Mouse (Mus musculus) embryonic facial prominence, embryonic 10.5 days (tissue): ENCODE results near the gene Dr1. TPM values are rescaled to one million over a fixed set of nuclear protein-coding genes. Genes with fewer than 3 reads are reported as not detected.
"Not testable (repeated sequence)": the region's sequence is repeated elsewhere in the genome, so short reads cannot be mapped to it uniquely, and the experiment has no call there.

Experiments
- DNase-seq: peaks from one replicate; pipeline ENCODE4 v3.0.0-alpha.2; 2017; ENCODE audit warnings: low spot score
- H3K27ac ChIP-seq: fragments of 300-500 bp; sonication (generic); replicated peaks from 2 replicates; pipeline ENCODE4 v1.5.1; 2016; ENCODE audit warnings: mild to moderate bottlenecking
- H3K27me3 ChIP-seq: fragments of 300-500 bp; sonication (generic); replicated peaks from 2 replicates; pipeline ENCODE4 v1.6.1; 2016; ENCODE audit warnings: low read depth, mild to moderate bottlenecking; ENCODE audit not compliant: poor library complexity, severe bottlenecking
- H3K36me3 ChIP-seq: fragments of 300-500 bp; sonication (generic); replicated peaks from 2 replicates; pipeline ENCODE4 v1.6.1; 2016; ENCODE audit warnings: mild to moderate bottlenecking, moderate library complexity
- H3K4me1 ChIP-seq: fragments of 300-500 bp; sonication (generic); 2 replicates; pipeline ENCODE4 v1.6.1; 2016
- H3K4me3 ChIP-seq: fragments of 300-500 bp; sonication (generic); 2 replicates; pipeline ENCODE4 v1.5.1; 2016; ENCODE audit warnings: mild to moderate bottlenecking, moderate library complexity
- H3K9me3 ChIP-seq: fragments of 300-500 bp; sonication (generic); 2 replicates; pipeline ENCODE4 v1.6.1; 2016; ENCODE audit warnings: mild to moderate bottlenecking
- WGBS: fragments of 180-500 bp; shearing (Covaris S2); methylation state at CpG from one replicate; pipeline ENCODE4 v1.1.7; 2016; 5-methylcytosine and 5-hydroxymethylcytosine counted together
- polyA plus RNA-seq: library from polyadenylated mRNA; unstranded; fragments of >200 nt; fragmentation: Nextera tagmentation; extraction: Ambion mirVana; gene quantifications from 2 replicates; pipeline ENCODE4 v1.2.1, GENCODE M21; 2016

Gene Dr1
- 44.0 and 46.1 TPM in 2 replicates for polyA plus RNA-seq

- Histone ChIP-seq H3K4me3 (peak within 1 kb of the TSS; percentile 94), H3K36me3 (peaks cover 18% of the 10 kb centered on the region), H3K4me1 (peaks cover 27% of the 10 kb centered on the region), H3K9me3 (no peaks in the 10 kb centered on the region), H3K27me3 (no peaks in the 10 kb centered on the region), H3K27ac (peak within 1 kb of the TSS; percentile 95)
- 4% methylated on average over 55 of the region's 55 CpGs for WGBS
- peak; percentile 93 for DNase-seq
Measured at GRCm38 (mm10) chr5:108268127-108269062, at the start of gene Dr1. TSS of gene Dr1 (plus strand) at chr5:108268897.

- Histone ChIP-seq H3K4me1 (no peaks in the 10 kb centered on the region), H3K36me3 (no peaks in the 10 kb centered on the region), H3K27me3 (no peaks in the 10 kb centered on the region), H3K9me3 (no peaks in the 10 kb centered on the region), H3K4me3 (no peak overlapping the region), H3K27ac (no peak overlapping the region)
- no peak for DNase-seq
Measured at GRCm38 (mm10) chr5:108224077-108224476, 44.6 kb upstream of the Dr1 start.

- Histone ChIP-seq H3K36me3 (no peaks in the 10 kb centered on the region), H3K27me3 (no peaks in the 10 kb centered on the region), H3K27ac (no peak overlapping the region), H3K4me3 (no peak overlapping the region), H3K9me3 (no peaks in the 10 kb centered on the region), H3K4me1 (no peaks in the 10 kb centered on the region)
- DNase-seq = no peak
Measured at GRCm38 (mm10) chr5:108226159-108226558, 42.5 kb upstream of the Dr1 start.

GRCm38 (mm10) chr5:108246314-108246765 lies 22.4 kb upstream of the Dr1 start:
- DNase-seq = no peak
- Histone ChIP-seq H3K27ac (no peak overlapping the region), H3K36me3 (no peaks in the 10 kb centered on the region), H3K4me1 (no peaks in the 10 kb centered on the region), H3K9me3 (no peaks in the 10 kb centered on the region), H3K27me3 (no peaks in the 10 kb centered on the region), H3K4me3 (no peak overlapping the region)
- 72% methylated on average over 3 of the region's 3 CpGs for WGBS

- H3K4me1 ChIP-seq = no peaks in the 10 kb centered on the region
- DNase-seq = no peak
- H3K27ac ChIP-seq = no peak overlapping the region
- H3K4me3 ChIP-seq = no peak overlapping the region
- no peaks in the 10 kb centered on the region for H3K27me3 ChIP-seq
- no peaks in the 10 kb centered on the region for H3K9me3 ChIP-seq
- 73% methylated on average over 2 of the region's 2 CpGs for WGBS
- H3K36me3 ChIP-seq = no peaks in the 10 kb centered on the region
Measured at GRCm38 (mm10) chr5:108250033-108250432, 18.7 kb upstream of the Dr1 start.

- H3K4me1 ChIP-seq = no peaks in the 10 kb centered on the region
- no peak overlapping the region for H3K4me3 ChIP-seq
- WGBS = 84% methylated on average over 5 of the region's 5 CpGs
- no peaks in the 10 kb centered on the region for H3K9me3 ChIP-seq
- no peaks in the 10 kb centered on the region for H3K27me3 ChIP-seq
- no peak overlapping the region for H3K27ac ChIP-seq
- H3K36me3 ChIP-seq = no peaks in the 10 kb centered on the region
- no peak for DNase-seq
Measured at GRCm38 (mm10) chr5:108255259-108255658, 13.4 kb upstream of the Dr1 start.

- H3K27me3 ChIP-seq = no peaks in the 10 kb centered on the region
- no peak overlapping the region for H3K4me3 ChIP-seq
- H3K36me3 ChIP-seq = no peaks in the 10 kb centered on the region
- 50% methylated on average over 4 of the region's 4 CpGs for WGBS
- H3K27ac ChIP-seq = 0 out of 2 replicates have a peak overlapping the region, but pooled peaks have one; percentile 5
- DNase-seq = peak; percentile 21
- no peaks in the 10 kb centered on the region for H3K9me3 ChIP-seq
- H3K4me1 ChIP-seq = peaks cover 8% of the 10 kb centered on the region
Measured at GRCm38 (mm10) chr5:108262722-108263121, 6.0 kb upstream of the Dr1 start.

GRCm38 (mm10) chr5:108263785-108264184 lies 4.9 kb upstream of the Dr1 start:
- not testable (repeated sequence) for H3K27ac ChIP-seq, H3K36me3 ChIP-seq, H3K27me3 ChIP-seq, H3K9me3 ChIP-seq, DNase-seq, H3K4me3 ChIP-seq
- H3K4me1 ChIP-seq = peaks cover 16% of the 10 kb centered on the region
- 88% methylated on average over 1 of the region's 1 CpGs for WGBS

GRCm38 (mm10) chr5:108266990-108267389 lies 1.7 kb upstream of the Dr1 start:
- H3K27ac ChIP-seq = no peak overlapping the region
- no peak for DNase-seq

GRCm38 (mm10) chr5:108269063-108269810 lies 540 bp downstream of the Dr1 start:
- under 1% methylated on average over 44 of the region's 44 CpGs for WGBS
- peak overlapping the region; percentile 94 for H3K4me3 ChIP-seq
- no peak for DNase-seq
- H3K27me3 ChIP-seq = no peaks in the 10 kb centered on the region
- peak overlapping the region; percentile 95 for H3K27ac ChIP-seq
- peaks cover 25% of the 10 kb centered on the region for H3K36me3 ChIP-seq
- H3K4me1 ChIP-seq = peaks cover 27% of the 10 kb centered on the region
- H3K9me3 ChIP-seq = no peaks in the 10 kb centered on the region

More at GRCm38 (mm10) chr5:108266990-108267389, 1.7 kb upstream of the Dr1 start:
- Histone ChIP-seq H3K27me3 (no peaks in the 10 kb centered on the region), H3K4me1 (peaks cover 35% of the 10 kb centered on the region), H3K36me3 (peaks cover 4% of the 10 kb centered on the region; the same call in 1 of the 2 replicates), H3K9me3 (no peaks in the 10 kb centered on the region), H3K4me3 (no peak overlapping the region)

GRCm38 (mm10) chr5:108269811-108270151 lies 1.1 kb downstream of the Dr1 start:
- Histone ChIP-seq H3K36me3 (peaks cover 28% of the 10 kb centered on the region), H3K27ac (peak overlapping the region; percentile 95), H3K9me3 (no peaks in the 10 kb centered on the region), H3K27me3 (no peaks in the 10 kb centered on the region), H3K4me3 (peak overlapping the region; percentile 94), H3K4me1 (peaks cover 27% of the 10 kb centered on the region)
- WGBS = 19% methylated on average over 7 of the region's 7 CpGs
- DNase-seq = no peak

GRCm38 (mm10) chr5:108270415-108270814 lies 1.7 kb downstream of the Dr1 start:
- Histone ChIP-seq H3K27ac (no peak overlapping the region), H3K9me3 (no peaks in the 10 kb centered on the region), H3K27me3 (no peaks in the 10 kb centered on the region), H3K36me3 (peaks cover 34% of the 10 kb centered on the region), H3K4me3 (peak overlapping the region; percentile 94), H3K4me1 (peaks cover 27% of the 10 kb centered on the region)
- no peak for DNase-seq
- 57% methylated on average over 9 of the region's 9 CpGs for WGBS
